Mouse (Mus musculus) hindbrain, embryonic 11.5 days (tissue): ENCODE results near the gene Nbas. TPM values are rescaled to one million over a fixed set of nuclear protein-coding genes. Genes with fewer than 3 reads are reported as not detected.

Experiments used
- ATAC-seq: fragments of 200-750 bp; cut with Nextera tagmentation; 2 replicates; pipeline ENCODE4 v1.8.0; 2017; ENCODE audit warnings: mild to moderate bottlenecking, moderate TSS enrichment, moderate library complexity; ENCODE audit not compliant: low FRiP score
- DNase-seq: peaks from one replicate; pipeline ENCODE4 v3.0.0-alpha.2; 2015; ENCODE audit warnings: low spot score
- H3K27ac ChIP-seq: fragments of 300-500 bp; sonication (generic); 2 replicates; pipeline ENCODE4 v1.5.1; 2014; ENCODE audit warnings: mild to moderate bottlenecking, low read depth, low read length
- H3K27me3 ChIP-seq: fragments of 300-500 bp; sonication (generic); 2 replicates; pipeline ENCODE4 v1.6.1; 2014; ENCODE audit warnings: mild to moderate bottlenecking, low read length, moderate library complexity, mixed read lengths; ENCODE audit not compliant: control insufficient read depth, insufficient read depth
- H3K36me3 ChIP-seq: fragments of 300-500 bp; sonication (generic); 2 replicates; pipeline ENCODE4 v1.6.1; 2014; ENCODE audit warnings: mild to moderate bottlenecking, low read length, moderate library complexity, mixed read lengths; ENCODE audit not compliant: control insufficient read depth, insufficient read depth
- H3K4me1 ChIP-seq: fragments of 300-500 bp; sonication (generic); replicated peaks from 2 replicates; pipeline ENCODE4 v1.6.1; 2014; ENCODE audit warnings: low read length, mixed read lengths; ENCODE audit not compliant: control insufficient read depth, insufficient read depth
- H3K4me2 ChIP-seq: fragments of 300-500 bp; sonication (generic); replicated peaks from 2 replicates; pipeline ENCODE4 v1.6.1; 2014; ENCODE audit warnings: mild to moderate bottlenecking, low read depth, low read length
- H3K4me3 ChIP-seq: fragments of 300-500 bp; sonication (generic); 2 replicates; pipeline ENCODE4 v1.5.1; 2014; ENCODE audit warnings: low read depth, low read length
- H3K9ac ChIP-seq: fragments of 300-500 bp; sonication (generic); 2 replicates; pipeline ENCODE4 v1.6.1; 2014; ENCODE audit warnings: low read depth, low read length
- H3K9me3 ChIP-seq: fragments of 300-500 bp; sonication (generic); 2 replicates; pipeline ENCODE4 v1.6.1; 2016; ENCODE audit warnings: low read length; ENCODE audit not compliant: control insufficient read depth
- WGBS: fragments of 180-500 bp; shearing (Covaris S2); extraction: QIAGEN DNeasy Blood & Tissue Kit; methylation state at CpG from one replicate; pipeline ENCODE4 v1.1.7; 2014; 5-methylcytosine and 5-hydroxymethylcytosine counted together
- polyA plus RNA-seq: library from polyadenylated mRNA; unstranded; fragments of >200 nt; fragmentation: Nextera tagmentation; extraction: Ambion mirVana; gene quantifications from 2 replicates; pipeline ENCODE4 v1.2.1, GENCODE M21; 2014

The Nbas gene
- polyA plus RNA-seq, 1 experiment from 2014 or later: 17.7 TPM

DNA sequence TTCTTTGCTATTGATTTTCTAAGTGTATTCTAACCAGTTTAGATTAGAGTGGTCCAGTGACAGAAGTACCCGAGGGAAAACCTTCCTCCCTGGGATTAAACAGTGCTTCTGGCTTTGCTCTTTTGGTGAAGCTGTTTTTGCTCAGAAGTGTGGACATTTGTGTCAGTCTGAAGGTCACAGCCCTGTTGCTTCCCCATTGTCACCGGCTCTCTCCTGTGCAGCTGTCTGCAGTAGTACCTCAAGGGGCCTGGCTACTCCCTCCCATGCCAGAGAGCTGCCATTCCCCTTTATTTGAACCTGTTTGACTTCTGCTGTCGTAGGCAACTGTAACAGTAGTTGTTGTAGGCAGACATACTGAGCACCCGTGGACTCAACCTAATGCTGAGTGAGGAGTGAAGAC lies 307.8 kb downstream of the Nbas start:
- H3K4me3 ChIP-seq: no peak overlapping the region
- no peaks in the 10 kb centered on the region for H3K4me1 ChIP-seq
- H3K27ac ChIP-seq: no peak overlapping the region
- ATAC-seq (peak; percentile 17; the same call in 1 of the 2 replicates), DNase-seq (no peak)
- no peaks in the 10 kb centered on the region for H3K27me3 ChIP-seq
- H3K9me3 ChIP-seq: no peaks in the 10 kb centered on the region
- no peak overlapping the region for H3K4me2 ChIP-seq
- WGBS: 79% methylated on average over 4 of the region's 4 CpGs
- no peak overlapping the region for H3K9ac ChIP-seq
- H3K36me3 ChIP-seq: no peaks in the 10 kb centered on the region

DNA sequence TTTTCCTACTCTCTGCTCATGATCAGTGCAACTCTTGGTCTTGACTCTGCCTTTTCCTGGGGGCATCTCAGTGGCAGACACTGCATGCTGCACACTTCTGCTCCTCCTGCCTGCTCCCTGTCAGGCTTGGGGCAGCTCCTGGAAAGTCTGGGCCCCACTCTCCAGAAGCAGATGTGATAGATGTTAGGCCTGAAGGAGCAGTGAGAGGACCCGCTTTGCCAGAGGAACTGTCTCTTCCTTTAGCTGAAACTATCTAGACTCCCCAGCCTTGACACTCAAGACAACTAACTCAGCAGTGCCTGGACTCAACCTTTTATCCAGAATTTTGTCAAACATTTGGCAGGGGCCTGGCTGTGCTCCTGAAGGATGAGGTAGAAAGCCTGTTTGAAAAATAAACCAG lies 311.9 kb downstream of the Nbas start:
- H3K27ac ChIP-seq: no peak overlapping the region
- no peak for ATAC-seq
- no peak overlapping the region for H3K4me2 ChIP-seq
- DNase-seq: no peak
- no peaks in the 10 kb centered on the region for H3K27me3 ChIP-seq
- H3K4me1 ChIP-seq: no peaks in the 10 kb centered on the region
- H3K4me3 ChIP-seq: no peak overlapping the region
- H3K36me3 ChIP-seq: no peaks in the 10 kb centered on the region
- 100% methylated on average over 1 of the region's 1 CpGs for WGBS
- H3K9me3 ChIP-seq: no peaks in the 10 kb centered on the region
- H3K9ac ChIP-seq: no peak overlapping the region

DNA sequence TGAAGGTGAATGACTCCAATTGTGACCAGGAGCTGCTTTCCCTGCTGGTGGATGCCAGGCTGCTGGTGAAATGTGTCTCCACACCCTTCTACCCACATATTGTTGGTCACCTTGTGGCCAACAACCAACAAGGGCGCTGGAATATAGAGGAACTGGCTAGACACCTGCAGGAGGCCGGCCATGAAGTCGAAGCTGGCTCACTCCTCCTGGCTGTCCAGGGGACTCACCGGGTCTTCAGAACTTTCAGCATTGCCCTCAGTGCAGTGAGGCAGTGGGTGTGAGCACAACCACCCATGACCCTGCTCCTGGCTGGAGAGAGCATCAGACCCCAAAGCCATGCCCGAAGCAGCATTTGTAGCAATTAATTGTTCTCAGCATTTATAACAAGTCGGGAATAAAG lies 314.5 kb downstream of the Nbas start:
- Histone ChIP-seq H3K27ac (no peak overlapping the region), H3K9ac (no peak overlapping the region), H3K4me1 (no peaks in the 10 kb centered on the region), H3K36me3 (no peaks in the 10 kb centered on the region), H3K4me3 (no peak overlapping the region), H3K9me3 (no peaks in the 10 kb centered on the region), H3K27me3 (no peaks in the 10 kb centered on the region), H3K4me2 (no peak overlapping the region)
- no peak for ATAC-seq
- WGBS: 93% methylated on average over 6 of the region's 6 CpGs
- DNase-seq: no peak

DNA sequence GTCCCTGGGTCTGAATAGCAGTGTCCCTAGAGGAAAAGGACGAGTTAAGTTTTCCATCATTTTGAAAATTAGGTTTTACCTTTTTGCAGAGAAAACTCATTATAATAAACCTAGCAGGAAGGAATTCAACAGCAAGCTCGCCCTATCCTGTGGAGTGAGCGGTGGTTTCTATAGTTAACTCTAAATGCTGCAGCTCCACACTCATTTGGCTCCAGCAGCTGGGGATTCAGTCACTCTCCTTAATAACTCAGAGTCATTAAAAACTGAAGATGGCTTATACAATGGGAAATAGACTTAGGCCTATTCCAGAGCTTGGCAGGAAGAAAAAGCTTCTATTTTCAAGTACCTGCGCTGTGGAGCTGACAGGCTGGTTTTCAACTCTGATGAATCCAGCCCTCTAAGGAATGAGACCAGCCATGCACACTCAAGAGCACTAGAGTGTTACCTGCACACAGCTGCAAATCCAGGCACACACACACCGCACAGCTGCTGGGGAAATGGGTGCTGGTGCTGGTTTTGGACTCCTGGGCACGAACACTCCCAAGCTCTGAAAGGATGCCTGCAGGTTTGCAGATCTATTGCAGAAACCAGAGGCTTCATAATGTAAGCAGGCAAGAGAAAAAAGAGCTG lies 316.7 kb downstream of the Nbas start:
- WGBS: 94% methylated on average over 6 of the region's 6 CpGs
- Histone ChIP-seq H3K4me1 (no peaks in the 10 kb centered on the region), H3K9ac (no peak overlapping the region), H3K27ac (no peak overlapping the region), H3K27me3 (no peaks in the 10 kb centered on the region), H3K4me3 (no peak overlapping the region), H3K9me3 (no peaks in the 10 kb centered on the region), H3K36me3 (no peaks in the 10 kb centered on the region), H3K4me2 (no peak overlapping the region)
- ATAC-seq: no peak
- DNase-seq: no peak

DNA sequence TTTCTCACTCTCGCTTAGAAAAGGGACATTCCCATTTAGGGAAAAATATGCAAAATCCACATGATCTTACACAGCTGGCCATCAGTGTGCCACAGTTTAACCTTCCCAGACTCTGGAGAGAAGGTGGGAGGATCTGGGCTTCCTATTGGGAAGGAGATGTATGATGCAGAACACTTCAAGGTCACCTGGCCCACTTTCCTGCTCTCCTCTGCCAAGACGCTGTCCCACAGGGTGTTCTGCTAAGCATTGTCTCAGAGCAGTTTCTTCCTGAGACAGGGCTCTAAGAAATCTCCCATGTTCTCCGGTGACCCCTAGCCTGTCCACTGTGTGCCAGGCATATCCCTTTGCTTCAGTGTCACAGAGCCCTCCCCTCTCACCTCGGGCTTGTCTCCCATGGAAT lies 318.7 kb downstream of the Nbas start:
- no peaks in the 10 kb centered on the region for H3K9me3 ChIP-seq

DNA sequence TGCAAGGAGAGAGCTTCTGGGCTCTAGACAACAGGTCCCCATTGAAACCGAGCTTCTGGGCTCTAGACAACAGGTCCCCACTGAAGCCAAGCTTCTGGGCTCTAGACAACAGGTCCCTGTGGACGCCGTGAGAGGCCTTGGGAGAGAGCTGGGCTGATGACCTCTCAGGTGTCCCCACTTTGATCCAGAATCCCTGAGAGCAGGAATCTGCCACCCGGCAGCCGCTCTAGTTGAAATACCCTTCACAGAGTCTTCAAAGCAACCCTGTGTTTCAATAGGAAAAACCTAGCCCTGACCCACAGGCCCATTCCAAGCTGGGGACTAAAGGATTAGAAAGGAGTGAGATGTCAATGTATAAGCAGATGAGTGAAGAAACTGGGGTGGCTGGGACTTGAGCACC lies 320.1 kb downstream of the Nbas start:
- WGBS: 92% methylated on average over 5 of the region's 5 CpGs
- DNase-seq: no peak

More for the DNA sequence above, 318.7 kb downstream of the Nbas start:
- DNase-seq: no peak
- Histone ChIP-seq H3K4me2 (no peak overlapping the region), H3K36me3 (no peaks in the 10 kb centered on the region), H3K27me3 (no peaks in the 10 kb centered on the region), H3K4me1 (no peaks in the 10 kb centered on the region), H3K27ac (no peak overlapping the region), H3K9ac (no peak overlapping the region), H3K4me3 (no peak overlapping the region)
- ATAC-seq: no peak
- 90% methylated on average over 4 of the region's 4 CpGs for WGBS

DNA sequence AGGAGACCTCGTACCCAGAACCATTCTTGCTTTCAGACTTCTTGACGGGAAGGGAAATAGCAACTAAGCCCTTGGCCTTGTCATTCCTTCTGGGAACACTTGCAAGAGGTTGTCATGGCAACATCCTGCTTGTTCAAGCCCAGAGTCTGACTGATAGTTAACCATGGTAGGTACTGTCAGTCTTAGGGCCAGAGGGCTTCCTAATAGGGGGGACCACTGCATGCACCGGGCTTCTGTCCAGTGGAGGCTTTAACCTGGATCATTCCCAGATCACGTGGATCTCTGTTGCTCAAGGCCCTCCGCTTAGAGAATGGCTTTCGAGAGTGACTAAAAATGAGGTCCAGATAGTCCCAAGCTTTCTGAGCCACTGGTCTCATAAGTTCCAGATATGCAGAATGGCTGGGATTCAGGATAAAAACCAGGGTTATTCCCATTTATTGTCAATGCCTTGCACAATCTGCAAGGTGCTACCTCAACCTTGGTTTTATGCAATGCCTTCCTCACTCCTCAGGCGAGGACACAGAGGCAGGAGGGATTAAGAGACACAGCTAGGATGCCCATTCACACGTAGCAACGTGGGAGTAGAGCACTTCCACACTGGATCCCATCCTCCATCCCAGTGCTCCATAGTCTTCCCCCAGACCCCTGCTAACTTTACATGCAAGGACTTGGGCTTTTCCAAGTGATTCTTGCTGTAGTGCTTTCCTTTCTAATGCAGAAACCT lies 326.0 kb downstream of the Nbas start:
- no peak overlapping the region for H3K9ac ChIP-seq
- H3K27ac ChIP-seq: no peak overlapping the region
- no peak for ATAC-seq
- no peak for DNase-seq
- no peaks in the 10 kb centered on the region for H3K36me3 ChIP-seq
- H3K27me3 ChIP-seq: no peaks in the 10 kb centered on the region
- WGBS: 70% methylated on average over 9 of the region's 9 CpGs
- no peaks in the 10 kb centered on the region for H3K4me1 ChIP-seq
- H3K4me3 ChIP-seq: no peak overlapping the region
- no peak overlapping the region for H3K4me2 ChIP-seq
- H3K9me3 ChIP-seq: no peaks in the 10 kb centered on the region

More for the DNA sequence above, 320.1 kb downstream of the Nbas start:
- Histone ChIP-seq H3K27ac (no peak overlapping the region), H3K9ac (no peak overlapping the region), H3K36me3 (no peaks in the 10 kb centered on the region), H3K4me3 (no peak overlapping the region), H3K9me3 (no peaks in the 10 kb centered on the region), H3K27me3 (no peaks in the 10 kb centered on the region), H3K4me2 (no peak overlapping the region), H3K4me1 (no peaks in the 10 kb centered on the region)
- no peak for ATAC-seq

DNA sequence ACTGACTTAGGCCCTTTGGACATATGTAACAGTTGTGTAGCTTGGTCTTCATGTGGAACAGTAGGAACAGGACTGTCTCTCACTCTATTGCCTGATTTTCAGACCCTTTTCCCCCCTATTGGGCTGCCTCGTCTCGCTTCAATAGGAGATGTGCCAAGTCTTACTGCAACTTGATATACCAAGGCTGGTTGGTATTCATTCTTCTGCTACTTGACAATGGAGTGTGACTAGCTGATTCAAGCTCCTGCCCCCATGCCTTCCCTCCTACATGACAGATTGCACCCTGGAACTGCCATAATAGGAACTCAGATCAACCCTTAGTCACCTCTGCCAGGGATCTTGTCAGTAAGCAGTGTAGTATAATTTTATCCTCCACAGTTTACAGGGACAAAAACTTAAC lies 328.1 kb downstream of the Nbas start:
- DNase-seq (no peak), ATAC-seq (no peak)

DNA sequence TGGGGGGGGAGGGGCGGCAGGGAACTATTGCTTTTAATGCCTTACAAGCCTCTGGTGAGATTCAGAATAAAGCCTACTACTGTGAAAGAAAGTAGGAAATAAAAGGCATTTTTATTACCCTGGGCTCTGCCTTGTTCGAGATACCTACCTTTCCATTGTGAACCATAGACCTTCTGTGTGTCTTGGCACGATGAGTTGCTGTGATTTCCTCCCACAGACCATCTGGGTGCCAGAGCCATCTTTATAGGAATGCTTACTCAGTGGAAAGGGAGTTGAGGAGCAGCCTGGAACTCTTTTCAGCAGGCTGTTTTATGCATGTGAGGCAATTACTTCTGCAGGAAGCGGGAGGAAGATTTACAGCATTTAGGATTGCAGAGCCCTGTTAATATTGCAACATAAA lies 329.6 kb downstream of the Nbas start:
- Histone ChIP-seq H3K27me3 (no peaks in the 10 kb centered on the region), H3K27ac (no peak overlapping the region), H3K36me3 (no peaks in the 10 kb centered on the region), H3K4me1 (no peaks in the 10 kb centered on the region), H3K4me3 (no peak overlapping the region), H3K9ac (no peak overlapping the region), H3K9me3 (no peaks in the 10 kb centered on the region), H3K4me2 (no peak overlapping the region)
- WGBS: 74% methylated on average over 4 of the region's 4 CpGs
- DNase-seq: no peak
- ATAC-seq: no peak

More for the DNA sequence above, 328.1 kb downstream of the Nbas start:
- Histone ChIP-seq H3K27ac (no peak overlapping the region), H3K9me3 (no peaks in the 10 kb centered on the region), H3K36me3 (no peaks in the 10 kb centered on the region), H3K27me3 (no peaks in the 10 kb centered on the region), H3K4me2 (no peak overlapping the region), H3K9ac (no peak overlapping the region), H3K4me1 (no peaks in the 10 kb centered on the region), H3K4me3 (no peak overlapping the region)
- WGBS: 73% methylated on average over 2 of the region's 2 CpGs
